Mouse (Mus musculus) heart, postnatal 0 days (tissue): ENCODE results near the gene Enox1.

Source experiments
- CTCF ChIP-seq: IDR thresholded peaks from 2 replicates; pipeline ENCODE4 v1.5.1; 2016; ENCODE audit warnings: antibody characterized with exemption, control low read depth, low read depth
- EP300 ChIP-seq: IDR thresholded peaks from 2 replicates; pipeline ENCODE4 v1.6.1; 2016; ENCODE audit warnings: antibody characterized with exemption, low read depth

DNA sequence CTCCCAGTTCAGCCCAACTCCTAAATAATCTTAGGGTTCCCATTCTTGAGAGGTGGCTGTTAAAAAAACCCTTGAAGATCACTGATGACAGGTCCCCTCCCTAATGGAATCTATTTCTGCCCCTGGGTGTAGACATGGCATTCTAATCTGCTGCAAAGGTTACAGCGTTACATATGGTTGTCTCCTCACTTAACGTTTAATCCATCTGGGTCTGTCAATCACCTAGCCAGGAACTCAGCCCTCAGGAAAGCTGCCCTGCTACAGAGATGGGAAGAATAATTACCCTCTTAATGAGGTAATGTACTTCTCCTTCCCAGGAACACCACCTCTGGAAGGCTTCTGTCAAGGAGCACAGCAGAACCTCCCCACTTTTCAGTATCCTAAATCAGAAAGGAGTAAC is 82.2 kb downstream of the Enox1 start:
- no peak for TF ChIP-seq CTCF
- no peak for TF ChIP-seq EP300
